Mouse (Mus musculus) small intestine, adult 2 months (tissue): ENCODE measurements around the gene Dnajb11. TPM values are rescaled to one million over a fixed set of nuclear protein-coding genes. Genes with fewer than 3 reads are reported as not detected.

Source experiments
- H3K27ac ChIP-seq: fragments of 200-500 bp; 2 replicates; pipeline ENCODE4 v1.5.1; 2012; ENCODE audit warnings: low read depth, low read length, control low read depth, inconsistent platforms; ENCODE audit not compliant: insufficient read depth
- H3K27me3 ChIP-seq: fragments of 200-500 bp; 2 replicates; pipeline ENCODE4 v1.6.1; 2012; ENCODE audit warnings: mild to moderate bottlenecking, moderate library complexity, low read length, inconsistent platforms; ENCODE audit not compliant: control insufficient read depth, insufficient read depth
- H3K36me3 ChIP-seq: fragments of 200-500 bp; 2 replicates; pipeline ENCODE4 v1.6.1; 2012; ENCODE audit warnings: mild to moderate bottlenecking, low read length, control low read depth, inconsistent platforms; ENCODE audit not compliant: control insufficient read depth, insufficient read depth
- H3K4me1 ChIP-seq: fragments of 200-500 bp; 2 replicates; pipeline ENCODE4 v1.6.1; 2012; ENCODE audit warnings: low read length, inconsistent platforms, mixed read lengths; ENCODE audit not compliant: control insufficient read depth, insufficient read depth, insufficient read length
- H3K4me3 ChIP-seq: fragments of 200-500 bp; 2 replicates; pipeline ENCODE4 v1.5.1; 2012; ENCODE audit warnings: low read depth, mild to moderate bottlenecking, control low read depth, inconsistent platforms, low read length, moderate library complexity
- CTCF ChIP-seq: fragments of 200-500 bp; IDR thresholded peaks from 2 replicates; pipeline ENCODE4 v1.5.1; 2012; ENCODE audit warnings: low read depth, mild to moderate bottlenecking, control low read depth, inconsistent platforms, low read length, moderate library complexity, mixed read lengths; ENCODE audit not compliant: insufficient replicate concordance, insufficient read length; ENCODE audit errors: extremely low read depth
- POLR2A ChIP-seq: fragments of 200-500 bp; IDR thresholded peaks from 2 replicates; pipeline ENCODE4 v1.6.1; 2012; ENCODE audit warnings: low read depth, mild to moderate bottlenecking, control low read depth, inconsistent platforms, low read length, moderate library complexity
- WGBS: fragments of 180-500 bp; shearing (Covaris S2); methylation state at CpG from one replicate; pipeline ENCODE4 v1.1.7; 2018; 5-methylcytosine and 5-hydroxymethylcytosine counted together
- polyA plus RNA-seq: library from polyadenylated mRNA; depleted of rRNA; stranded (reverse); fragments of >200 nt; gene quantifications from 2 replicates; pipeline ENCODE4 v1.2.3, GENCODE M21; 2012

Gene Dnajb11
- polyA plus RNA-seq, 1 experiment: 19.6 TPM

DNA sequence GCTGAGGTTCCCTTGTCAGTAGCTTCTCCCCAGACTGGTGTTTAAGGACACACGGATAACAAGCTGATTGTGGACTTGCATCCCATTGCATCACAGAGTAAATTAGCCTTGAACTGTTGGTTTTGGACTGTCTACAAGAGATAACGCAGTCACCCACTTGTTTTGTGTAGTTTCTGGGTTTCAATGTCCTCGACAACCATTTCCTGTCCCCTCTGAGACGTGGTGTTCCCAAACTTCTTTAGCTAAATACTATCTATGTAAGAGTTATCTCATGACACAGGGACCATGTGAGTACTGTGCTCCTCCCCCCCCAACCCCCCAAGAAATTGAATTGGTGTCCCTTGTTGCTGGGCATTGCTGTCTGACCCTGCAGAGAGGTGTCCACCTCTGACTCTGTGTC is 23.8 kb downstream of the Dnajb11 start:
- 17% methylated on average over 4 of the region's 4 CpGs for WGBS
- no peaks in the 10 kb centered on the region for H3K27me3 ChIP-seq
- no peak overlapping the region for H3K4me3 ChIP-seq
- no peak overlapping the region for H3K27ac ChIP-seq
- TF ChIP-seq POLR2A: no peak
- TF ChIP-seq CTCF: no peak
- no peaks in the 10 kb centered on the region for H3K4me1 ChIP-seq
- H3K36me3 ChIP-seq: no peaks in the 10 kb centered on the region

DNA sequence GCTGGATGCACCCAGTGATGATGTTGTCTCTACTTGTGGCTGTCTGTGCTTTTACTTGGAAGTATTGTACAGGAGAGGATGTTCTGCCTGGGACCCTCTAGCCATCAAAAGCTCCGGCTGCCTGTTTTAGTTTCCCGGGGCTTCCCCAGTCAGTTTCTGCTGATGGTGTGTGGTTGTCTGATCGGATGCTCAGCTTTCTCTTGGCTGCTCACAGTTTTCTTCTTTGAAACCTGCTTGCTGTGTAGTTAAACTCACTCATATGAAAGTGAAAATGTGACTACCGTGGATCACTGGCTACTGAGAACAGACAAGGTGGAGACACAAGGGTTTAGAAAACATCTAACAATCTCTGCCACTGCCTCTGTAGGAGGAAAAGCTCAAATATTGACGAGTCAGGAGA is 25.8 kb downstream of the Dnajb11 start:
- 63% methylated on average over 5 of the region's 5 CpGs for WGBS

DNA sequence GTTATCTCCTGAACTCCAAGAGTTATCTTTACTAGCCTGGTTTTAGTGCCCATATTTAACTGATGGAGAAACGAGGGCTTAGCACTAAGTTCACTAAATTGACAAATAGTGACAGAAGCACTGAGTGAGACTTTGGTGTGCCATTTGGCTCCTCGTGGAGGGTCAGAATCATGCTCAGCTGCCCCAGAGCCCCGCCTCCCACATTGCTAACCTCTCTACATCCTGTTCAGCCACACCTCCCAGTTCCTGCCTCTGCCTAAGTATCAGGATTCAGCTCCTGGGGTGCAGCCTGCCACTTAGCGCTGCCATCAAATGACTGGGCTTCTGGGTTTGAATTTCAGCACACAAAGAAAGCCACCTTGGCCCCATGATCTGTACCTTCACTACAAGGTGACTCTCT is 27.7 kb downstream of the Dnajb11 start:
- Histone ChIP-seq H3K4me3 (no peak overlapping the region), H3K27me3 (no peaks in the 10 kb centered on the region), H3K4me1 (no peaks in the 10 kb centered on the region), H3K36me3 (no peaks in the 10 kb centered on the region), H3K27ac (no peak overlapping the region)
- WGBS: 25% methylated on average over 4 of the region's 4 CpGs
- TF ChIP-seq POLR2A (no peak), CTCF (no peak)

More for the DNA sequence above, 25.8 kb downstream of the Dnajb11 start:
- no peak overlapping the region for H3K27ac ChIP-seq
- H3K27me3 ChIP-seq: no peaks in the 10 kb centered on the region
- no peaks in the 10 kb centered on the region for H3K36me3 ChIP-seq
- no peaks in the 10 kb centered on the region for H3K4me1 ChIP-seq
- no peak for TF ChIP-seq POLR2A
- TF ChIP-seq CTCF: no peak
- no peak overlapping the region for H3K4me3 ChIP-seq

DNA sequence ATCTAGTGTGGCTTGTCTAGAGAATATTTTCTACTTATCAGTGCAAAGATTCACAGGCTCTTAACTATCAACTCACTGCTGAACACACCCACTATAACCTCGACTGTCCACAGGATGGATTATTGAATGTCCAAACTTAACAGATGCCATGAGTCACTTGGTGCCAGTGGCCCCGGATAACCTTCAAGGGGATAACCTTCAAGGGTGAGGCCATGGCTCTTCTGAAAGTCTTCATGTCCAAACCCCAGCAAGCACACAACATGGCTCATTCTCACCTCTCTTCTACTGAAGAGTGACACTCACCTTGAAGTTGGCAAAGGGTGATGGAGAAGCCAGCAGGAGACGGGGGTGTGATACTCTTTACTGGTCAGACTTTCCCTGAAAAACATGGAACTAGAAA is 29.1 kb downstream of the Dnajb11 start:
- H3K36me3 ChIP-seq: no peaks in the 10 kb centered on the region
- H3K27ac ChIP-seq: no peak overlapping the region
- H3K4me3 ChIP-seq: no peak overlapping the region
- H3K4me1 ChIP-seq: no peaks in the 10 kb centered on the region
- no peaks in the 10 kb centered on the region for H3K27me3 ChIP-seq
- TF ChIP-seq CTCF: no peak
- TF ChIP-seq POLR2A: no peak
- WGBS: 58% methylated on average over 3 of the region's 3 CpGs

DNA sequence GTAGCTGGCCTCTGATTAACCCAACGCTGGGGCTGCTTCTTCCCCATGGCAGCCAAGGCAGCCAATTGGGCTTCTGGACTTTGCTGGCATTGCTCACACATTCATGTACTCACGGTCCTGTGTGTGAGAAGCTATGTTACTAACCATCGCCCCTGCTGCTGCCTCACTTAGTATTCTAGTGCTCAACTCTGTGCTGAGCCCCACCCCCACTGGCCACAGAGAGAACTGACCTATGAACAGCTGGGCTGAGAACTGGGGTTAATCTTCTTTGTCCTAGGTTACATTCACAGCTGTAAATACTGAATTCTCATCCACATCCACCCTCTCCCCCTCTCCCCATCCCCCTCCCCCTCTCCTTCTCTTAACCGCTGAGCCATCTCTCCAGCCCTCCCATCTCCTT is 31.2 kb downstream of the Dnajb11 start:
- TF ChIP-seq CTCF (no peak), POLR2A (no peak)
- Histone ChIP-seq H3K27ac (no peak overlapping the region), H3K4me1 (no peaks in the 10 kb centered on the region), H3K36me3 (no peaks in the 10 kb centered on the region), H3K27me3 (no peaks in the 10 kb centered on the region), H3K4me3 (no peak overlapping the region)
- 70% methylated on average over 4 of the region's 4 CpGs for WGBS

DNA sequence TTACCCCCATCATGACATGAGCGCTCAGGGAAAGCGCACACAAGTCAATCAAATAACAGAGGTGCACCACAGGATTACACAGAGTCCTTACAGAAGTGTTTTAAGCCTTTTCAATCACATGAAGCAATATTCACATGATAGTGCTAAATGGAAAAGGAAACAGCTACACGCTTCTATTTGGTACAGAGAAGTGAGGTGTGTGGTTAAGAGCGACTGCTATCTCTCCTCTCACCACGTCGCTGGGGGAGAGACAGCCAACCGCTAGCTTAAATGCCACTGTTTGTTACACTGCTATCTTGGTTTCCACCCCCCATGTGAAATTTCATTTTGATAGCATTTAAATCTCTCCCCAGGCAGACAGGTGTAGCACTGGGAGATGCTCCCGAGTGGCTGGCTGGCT is 32.1 kb downstream of the Dnajb11 start:
- WGBS: 72% methylated on average over 8 of the region's 8 CpGs
- Histone ChIP-seq H3K36me3 (no peaks in the 10 kb centered on the region), H3K27ac (no peak overlapping the region), H3K4me3 (no peak overlapping the region), H3K4me1 (no peaks in the 10 kb centered on the region), H3K27me3 (no peaks in the 10 kb centered on the region)
- no peak for TF ChIP-seq POLR2A
- TF ChIP-seq CTCF: no peak

DNA sequence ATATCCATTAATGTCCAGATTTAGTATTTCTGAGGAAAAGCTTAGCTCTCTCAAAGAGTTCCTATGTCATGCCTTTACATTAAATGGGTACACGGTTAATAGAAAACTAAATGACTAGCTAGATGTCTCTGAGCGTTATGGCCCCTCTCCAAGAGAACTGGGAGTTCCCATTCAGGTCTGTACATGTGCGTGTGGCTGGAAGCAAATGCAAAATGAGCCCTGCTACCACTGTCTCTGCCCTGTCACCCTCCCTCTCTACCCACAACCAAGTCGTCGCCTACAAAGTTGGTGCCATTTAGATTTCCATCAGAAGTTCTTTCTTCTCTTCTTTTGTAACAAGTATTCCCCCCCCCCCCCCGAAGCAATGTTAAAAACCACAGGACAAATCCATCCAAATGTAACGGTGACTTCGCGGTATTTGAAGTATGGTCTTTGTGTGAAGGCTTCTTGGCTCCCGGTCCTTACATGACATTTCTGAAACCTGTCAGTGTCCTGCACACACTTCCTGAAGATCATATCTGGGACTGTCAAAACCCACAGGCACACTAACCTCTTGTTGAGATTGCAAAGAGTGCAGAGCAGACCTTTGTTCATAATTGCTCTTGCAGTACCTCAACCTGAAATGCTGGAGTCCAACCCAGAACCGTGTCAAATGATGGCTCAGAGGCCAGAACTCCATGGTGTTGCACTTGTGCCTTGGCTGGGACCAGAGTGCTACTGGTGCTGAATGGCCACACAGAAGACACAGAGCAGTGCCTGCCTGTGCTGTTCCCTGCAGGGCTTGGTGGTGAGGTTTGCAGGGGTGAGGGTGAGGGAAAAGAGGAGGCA is 33.3 kb downstream of the Dnajb11 start, which contains the start of gene Ahsg:
Gene Ahsg (plus strand): TSS at position 595 of the 828 bp plus-strand sequence.
- TF ChIP-seq POLR2A: no peak
- no peak for TF ChIP-seq CTCF
- WGBS: 74% methylated on average over 11 of the region's 11 CpGs
- H3K27me3 ChIP-seq: no peaks in the 10 kb centered on the region
- no peaks in the 10 kb centered on the region for H3K36me3 ChIP-seq
- no peak within 1 kb of the TSS for H3K4me3 ChIP-seq
- H3K4me1 ChIP-seq: no peaks in the 10 kb centered on the region
- H3K27ac ChIP-seq: no peak within 1 kb of the TSS
